Mouse (Mus musculus) hindbrain, embryonic 16.5 days (tissue): ENCODE measurements around the gene Tgif1. TPM values are rescaled to one million over a fixed set of nuclear protein-coding genes. Genes with fewer than 3 reads are reported as not detected.

Source experiments
- ATAC-seq: fragments of 200-750 bp; cut with Nextera tagmentation; 2 replicates; pipeline ENCODE4 v1.8.0; 2017; ENCODE audit warnings: moderate TSS enrichment, moderate library complexity
- H3K27ac ChIP-seq: fragments of 300-500 bp; sonication (generic); 2 replicates; pipeline ENCODE4 v1.5.1; 2014; ENCODE audit warnings: low read depth, mild to moderate bottlenecking, control low read depth, low read length, moderate library complexity
- H3K27me3 ChIP-seq: fragments of 300-500 bp; sonication (generic); replicated peaks from 2 replicates; pipeline ENCODE4 v1.6.1; 2014; ENCODE audit warnings: low read length; ENCODE audit not compliant: control insufficient read depth, insufficient read depth
- H3K36me3 ChIP-seq: fragments of 300-500 bp; sonication (generic); 2 replicates; pipeline ENCODE4 v1.6.1; 2014; ENCODE audit warnings: mild to moderate bottlenecking, low read length, moderate library complexity, mixed read lengths; ENCODE audit not compliant: control insufficient read depth, insufficient read depth
- H3K4me1 ChIP-seq: fragments of 300-500 bp; sonication (generic); 2 replicates; pipeline ENCODE4 v1.6.1; 2014; ENCODE audit warnings: low read depth, low read length; ENCODE audit not compliant: control insufficient read depth, insufficient read depth
- H3K4me2 ChIP-seq: fragments of 300-500 bp; sonication (generic); 2 replicates; pipeline ENCODE4 v1.6.1; 2014; ENCODE audit warnings: mild to moderate bottlenecking, low read length, control low read depth, moderate library complexity
- H3K4me3 ChIP-seq: fragments of 300-500 bp; sonication (generic); 2 replicates; pipeline ENCODE4 v1.5.1; 2014; ENCODE audit warnings: mild to moderate bottlenecking, low read length, control low read depth, moderate library complexity
- H3K9ac ChIP-seq: fragments of 300-500 bp; sonication (generic); 2 replicates; pipeline ENCODE4 v1.6.1; 2014; ENCODE audit warnings: low read depth, mild to moderate bottlenecking, control low read depth, low read length, moderate library complexity
- H3K9me3 ChIP-seq: fragments of 300-500 bp; sonication (generic); 2 replicates; pipeline ENCODE4 v1.6.1; 2014; ENCODE audit warnings: mild to moderate bottlenecking, low read length, moderate library complexity; ENCODE audit not compliant: control insufficient read depth
- WGBS: fragments of 180-500 bp; shearing (Covaris S2); extraction: QIAGEN DNeasy Blood & Tissue Kit; methylation state at CpG from one replicate; pipeline ENCODE4 v1.1.7; 2014; 5-methylcytosine and 5-hydroxymethylcytosine counted together
- polyA plus RNA-seq: library from polyadenylated mRNA; unstranded; fragments of >200 nt; fragmentation: Nextera tagmentation; extraction: Ambion mirVana; gene quantifications from 2 replicates; pipeline ENCODE4 v1.2.1, GENCODE M21; 2015

The Tgif1 gene
- polyA plus RNA-seq, 1 experiment from 2014 or later = 13.2 TPM

DNA sequence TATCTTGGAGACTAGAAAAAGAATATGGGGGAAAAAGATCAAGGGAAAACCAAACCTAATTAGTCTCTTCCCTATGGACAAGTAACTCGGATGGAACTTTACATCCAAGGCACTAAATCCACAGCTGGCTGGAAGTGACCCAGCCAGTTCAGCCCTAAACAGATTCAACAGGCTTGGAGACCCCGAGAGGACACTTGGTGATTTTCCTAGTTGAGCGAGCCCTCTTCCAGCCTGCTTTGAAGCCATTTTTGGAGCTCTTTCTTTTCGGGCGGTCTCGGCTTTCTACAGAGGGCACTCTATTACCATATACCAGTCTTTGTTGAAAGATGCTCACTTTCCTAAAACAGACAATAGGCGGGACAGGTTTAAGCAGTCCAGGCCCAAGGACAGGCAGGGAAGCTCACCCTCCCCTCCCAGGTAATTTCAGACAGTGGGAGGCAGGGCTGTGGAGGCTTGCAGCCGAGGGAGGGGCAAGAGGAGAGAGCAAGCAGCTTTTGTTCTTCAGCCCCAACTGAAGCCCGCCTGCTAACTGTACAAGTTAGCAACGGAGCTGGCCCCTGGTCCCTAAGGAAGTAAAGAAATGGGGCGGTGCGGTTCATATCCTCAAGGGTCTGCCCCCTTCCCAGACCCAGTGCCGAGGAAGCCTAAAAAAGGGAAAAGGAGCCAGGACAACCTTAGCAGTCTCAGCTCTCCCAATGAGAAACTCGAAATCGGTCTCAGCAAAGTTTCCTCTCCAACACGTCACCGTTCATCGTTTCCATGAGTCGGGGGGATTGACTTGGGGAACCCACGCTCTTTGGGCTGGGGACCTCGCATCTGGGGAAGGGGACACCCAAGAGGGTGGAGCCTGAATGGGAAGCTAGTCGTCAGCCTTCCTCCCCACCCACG is 4.6 kb downstream of the Tgif1 start:
- WGBS = under 1% methylated on average over 23 of the region's 23 CpGs
- ATAC-seq = peak; percentile 22; the same call in 1 of the 2 replicates
- H3K4me2 ChIP-seq = peak overlapping the region; percentile 97
- H3K27ac ChIP-seq = peak overlapping the region; percentile 70
- H3K4me3 ChIP-seq = peak overlapping the region; percentile 68
- H3K9me3 ChIP-seq = no peaks in the 10 kb centered on the region
- no peaks in the 10 kb centered on the region for H3K27me3 ChIP-seq
- H3K9ac ChIP-seq = peak overlapping the region; percentile 51
- no peaks in the 10 kb centered on the region for H3K36me3 ChIP-seq
- peaks cover 38% of the 10 kb centered on the region for H3K4me1 ChIP-seq

DNA sequence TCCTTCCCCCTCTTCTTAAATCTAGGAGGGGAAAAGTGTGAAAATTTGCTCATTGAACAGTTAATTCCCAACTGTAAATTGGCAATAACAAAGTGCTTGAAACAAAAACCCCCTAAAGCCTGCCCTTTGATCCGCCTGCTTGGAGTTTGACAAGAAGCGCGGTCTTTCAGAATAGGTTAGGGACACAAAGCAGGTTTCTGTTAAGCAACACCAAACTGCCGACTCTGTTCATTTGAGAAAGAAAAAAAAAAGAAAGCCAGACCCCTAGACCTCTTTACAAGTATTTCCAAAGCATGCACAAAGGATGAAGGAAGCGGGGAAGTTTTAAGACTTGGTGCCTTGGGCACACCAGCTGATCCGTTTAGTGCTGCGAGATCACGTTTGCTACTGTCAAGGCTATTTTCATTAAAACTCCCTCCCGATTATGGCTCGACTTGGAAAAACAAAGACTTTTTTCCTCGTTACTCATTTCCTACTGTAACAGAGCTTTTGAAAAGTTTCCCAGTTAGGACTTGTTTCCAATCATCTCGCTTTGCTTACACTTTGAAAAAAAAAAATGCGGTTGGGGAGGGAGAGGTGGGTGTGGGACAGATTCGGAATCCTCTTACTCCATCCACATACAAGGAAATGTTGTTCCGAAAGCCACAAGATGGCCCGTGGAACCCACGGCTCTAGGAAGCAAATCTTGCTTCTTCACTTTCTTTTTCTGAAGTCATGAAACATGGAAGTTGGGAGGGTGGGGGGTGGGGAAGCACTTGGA is 5.4 kb downstream of the Tgif1 start:
- Histone ChIP-seq H3K4me3 (peak overlapping the region; percentile 68), H3K4me1 (peaks cover 35% of the 10 kb centered on the region), H3K36me3 (no peaks in the 10 kb centered on the region), H3K4me2 (peak overlapping the region; percentile 97), H3K27ac (peak overlapping the region; percentile 70), H3K27me3 (no peaks in the 10 kb centered on the region), H3K9ac (no peak overlapping the region; the same call in 1 of the 2 replicates), H3K9me3 (no peaks in the 10 kb centered on the region)
- ATAC-seq = no peak
- under 1% methylated on average over 17 of the region's 17 CpGs for WGBS

DNA sequence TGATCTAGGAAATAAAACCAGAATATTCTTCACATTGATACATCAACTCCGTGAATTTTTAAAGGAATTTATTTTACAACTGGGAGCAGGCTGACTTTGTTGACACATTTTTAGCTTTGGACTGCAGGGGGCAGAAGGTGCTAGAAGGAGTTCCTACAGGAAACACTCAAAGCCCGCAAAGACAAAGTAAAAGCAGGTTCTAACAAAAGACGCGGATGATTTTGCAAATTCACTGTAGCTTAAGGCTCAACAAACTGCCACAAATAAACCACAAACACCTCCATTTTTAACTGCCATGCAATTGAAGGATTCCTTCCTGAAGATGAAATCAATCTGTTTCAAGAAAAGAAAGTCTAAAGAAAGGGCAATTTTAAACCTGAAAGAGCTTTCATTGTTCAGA is 6.3 kb downstream of the Tgif1 start:
- Histone ChIP-seq H3K4me2 (peak overlapping the region; percentile 18), H3K4me1 (peaks cover 28% of the 10 kb centered on the region), H3K9ac (no peak overlapping the region), H3K27ac (no peak overlapping the region), H3K27me3 (no peaks in the 10 kb centered on the region), H3K9me3 (no peaks in the 10 kb centered on the region), H3K36me3 (no peaks in the 10 kb centered on the region), H3K4me3 (no peak overlapping the region)
- ATAC-seq = no peak
- 3% methylated on average over 4 of the region's 4 CpGs for WGBS

DNA sequence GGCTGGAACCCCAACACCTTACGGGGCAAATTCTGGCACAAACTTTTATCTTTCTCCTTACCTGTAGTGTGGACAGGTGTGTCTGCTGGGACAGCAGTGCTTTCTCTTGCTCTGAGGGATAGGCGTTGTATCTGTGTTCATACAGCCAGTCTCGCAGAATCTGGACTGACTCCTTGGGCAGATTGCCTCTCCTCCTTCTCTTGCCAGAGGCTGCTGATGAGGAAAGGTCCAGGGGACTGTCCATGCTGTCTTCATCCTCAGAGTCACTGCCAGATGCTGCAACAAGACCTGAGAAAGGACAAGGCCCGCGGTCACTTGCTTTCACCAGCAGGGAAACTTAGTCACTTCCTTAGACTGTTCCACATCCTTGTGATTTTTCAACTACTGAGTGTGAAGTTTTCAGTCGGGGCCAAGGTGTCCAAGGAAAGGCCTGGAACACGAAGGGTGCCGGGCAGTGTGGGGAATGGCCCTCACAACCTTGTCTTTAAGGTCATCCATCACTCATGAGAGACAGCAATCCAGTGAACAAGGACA is 7.2 kb downstream of the Tgif1 start:
- Histone ChIP-seq H3K27me3 (no peaks in the 10 kb centered on the region), H3K4me2 (no peak overlapping the region), H3K9me3 (no peaks in the 10 kb centered on the region), H3K4me1 (peaks cover 20% of the 10 kb centered on the region), H3K27ac (no peak overlapping the region), H3K9ac (no peak overlapping the region), H3K4me3 (no peak overlapping the region), H3K36me3 (no peaks in the 10 kb centered on the region)
- no peak for ATAC-seq
- WGBS = 75% methylated on average over 8 of the region's 8 CpGs

DNA sequence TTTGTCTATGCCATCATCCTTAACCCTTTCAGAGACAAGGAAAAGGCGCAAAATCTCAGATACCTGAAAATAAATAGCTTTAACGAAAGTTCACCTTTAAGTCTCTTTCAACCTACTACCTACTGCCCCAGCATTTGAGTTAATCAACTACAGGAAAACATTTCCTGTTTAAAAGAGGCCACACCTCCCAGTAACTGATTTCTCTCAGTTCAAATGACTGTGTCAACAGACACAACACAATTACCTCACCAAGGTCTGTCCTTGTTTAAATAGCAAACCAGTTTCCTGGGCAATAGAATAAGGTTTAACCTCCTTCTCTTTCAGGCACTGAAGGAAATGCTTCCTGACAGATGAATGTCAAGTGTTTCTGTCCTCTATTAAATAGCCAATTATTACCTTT is 7.8 kb downstream of the Tgif1 start:
- no peak overlapping the region for H3K9ac ChIP-seq
- no peaks in the 10 kb centered on the region for H3K9me3 ChIP-seq
- H3K4me2 ChIP-seq = no peak overlapping the region
- H3K27me3 ChIP-seq = no peaks in the 10 kb centered on the region
- WGBS = 92% methylated on average over 2 of the region's 2 CpGs
- H3K36me3 ChIP-seq = no peaks in the 10 kb centered on the region
- H3K4me3 ChIP-seq = no peak overlapping the region
- no peak for ATAC-seq
- H3K4me1 ChIP-seq = peaks cover 14% of the 10 kb centered on the region
- no peak overlapping the region for H3K27ac ChIP-seq

DNA sequence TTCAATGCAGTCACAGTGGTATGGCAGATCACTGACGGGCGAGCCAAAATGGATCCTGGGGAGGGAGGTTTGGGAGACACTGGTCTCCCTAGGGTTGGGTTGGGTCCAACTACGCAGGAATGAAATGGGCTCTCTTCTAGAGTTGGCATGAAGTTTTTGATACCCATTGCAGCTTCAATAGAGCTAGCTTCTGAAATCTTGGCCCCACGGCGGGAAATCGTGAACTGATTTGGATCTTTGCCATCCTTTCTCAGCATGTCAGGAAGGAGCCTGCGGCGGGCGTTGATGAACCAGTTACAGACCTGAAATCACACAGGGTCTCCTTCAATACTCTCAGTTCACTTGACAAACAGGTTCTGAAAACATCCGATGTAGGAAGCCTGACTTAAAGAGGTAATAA is 8.4 kb downstream of the Tgif1 start:
- Histone ChIP-seq H3K4me2 (no peak overlapping the region), H3K27ac (no peak overlapping the region)
- peak; percentile 35; the same call in 1 of the 2 replicates for ATAC-seq

DNA sequence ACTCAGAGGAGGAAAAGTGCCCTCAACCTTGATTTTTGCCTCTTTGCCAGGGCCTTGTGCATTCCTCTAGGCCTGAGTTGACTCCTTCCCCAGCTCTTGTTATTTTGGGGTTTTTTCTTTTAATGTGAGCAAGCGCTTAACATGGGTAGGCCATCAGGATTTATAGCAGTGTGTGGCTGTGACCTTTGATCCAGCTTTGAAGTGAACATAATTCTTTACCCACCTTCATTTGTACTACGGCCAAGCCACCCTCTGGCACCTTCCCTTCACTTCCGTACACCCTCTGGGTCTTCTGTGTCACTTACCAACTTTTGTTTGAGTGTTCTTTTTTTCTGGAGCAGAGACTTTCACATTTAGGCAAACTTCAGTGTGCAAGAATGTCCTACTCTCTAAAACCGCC is 10.1 kb downstream of the Tgif1 start:
- no peaks in the 10 kb centered on the region for H3K36me3 ChIP-seq
- WGBS = 85% methylated on average over 4 of the region's 4 CpGs
- H3K4me1 ChIP-seq = no peaks in the 10 kb centered on the region
- H3K27me3 ChIP-seq = no peaks in the 10 kb centered on the region
- no peak for ATAC-seq
- no peak overlapping the region for H3K4me2 ChIP-seq
- H3K4me3 ChIP-seq = no peak overlapping the region
- H3K9me3 ChIP-seq = no peaks in the 10 kb centered on the region
- H3K27ac ChIP-seq = no peak overlapping the region
- no peak overlapping the region for H3K9ac ChIP-seq

More for the DNA sequence above, 8.4 kb downstream of the Tgif1 start:
- WGBS = 43% methylated on average over 10 of the region's 10 CpGs
- H3K27me3 ChIP-seq = no peaks in the 10 kb centered on the region
- peaks cover 8% of the 10 kb centered on the region; the same call in 1 of the 2 replicates for H3K4me1 ChIP-seq
- H3K36me3 ChIP-seq = no peaks in the 10 kb centered on the region
- no peak overlapping the region for H3K4me3 ChIP-seq
- H3K9me3 ChIP-seq = no peaks in the 10 kb centered on the region
- no peak overlapping the region for H3K9ac ChIP-seq

DNA sequence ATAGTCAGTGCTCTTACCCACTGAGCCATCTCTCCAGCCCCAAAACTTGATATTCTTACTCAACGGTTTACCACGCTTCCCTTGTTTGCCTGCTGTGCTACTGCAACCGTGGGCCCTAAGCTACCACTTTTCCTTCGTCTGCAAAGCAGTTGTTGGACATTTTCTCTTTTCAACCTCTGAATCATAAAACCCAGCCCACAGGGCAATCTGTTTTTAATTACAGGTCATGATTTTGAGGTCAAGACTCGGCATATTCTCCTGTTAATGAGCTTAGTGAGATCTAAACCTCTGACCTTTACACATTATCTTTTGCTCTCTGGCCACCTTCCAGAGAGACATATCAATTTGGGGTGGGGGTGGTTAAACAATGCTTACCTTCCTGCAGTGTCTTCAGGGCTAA is 14.8 kb downstream of the Tgif1 start:
- H3K27me3 ChIP-seq = no peaks in the 10 kb centered on the region
- H3K27ac ChIP-seq = no peak overlapping the region
- no peak overlapping the region for H3K4me2 ChIP-seq
- H3K4me3 ChIP-seq = no peak overlapping the region
- H3K4me1 ChIP-seq = peaks cover 11% of the 10 kb centered on the region
- 74% methylated on average over 5 of the region's 5 CpGs for WGBS
- no peaks in the 10 kb centered on the region for H3K36me3 ChIP-seq
- no peak overlapping the region for H3K9ac ChIP-seq
- no peaks in the 10 kb centered on the region for H3K9me3 ChIP-seq
- ATAC-seq = no peak

DNA sequence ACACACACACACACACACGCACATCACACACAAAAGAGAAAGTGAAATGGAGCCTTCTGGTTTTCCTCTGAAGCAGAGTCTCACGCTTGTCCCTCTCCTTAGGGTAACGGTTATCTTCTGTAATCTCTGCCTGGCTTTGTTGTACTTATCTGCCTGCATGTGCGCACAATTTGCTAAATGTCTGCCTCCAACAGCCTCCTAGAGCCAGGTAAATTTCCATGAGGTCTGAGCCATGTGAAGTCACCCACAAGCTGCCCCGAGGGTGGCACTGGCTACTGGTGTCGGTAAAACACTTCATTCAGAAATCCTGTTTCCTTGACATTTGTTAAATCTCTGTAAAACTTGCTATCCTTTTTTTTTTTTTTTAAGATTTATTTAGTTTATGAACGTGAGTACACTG is 15.3 kb downstream of the Tgif1 start:
- no peak overlapping the region for H3K4me2 ChIP-seq
- no peaks in the 10 kb centered on the region for H3K36me3 ChIP-seq
- no peak overlapping the region for H3K9ac ChIP-seq
- ATAC-seq = no peak
- peaks cover 11% of the 10 kb centered on the region for H3K4me1 ChIP-seq
- no peak overlapping the region for H3K4me3 ChIP-seq
- no peaks in the 10 kb centered on the region for H3K27me3 ChIP-seq
- 96% methylated on average over 7 of the region's 7 CpGs for WGBS
- no peaks in the 10 kb centered on the region for H3K9me3 ChIP-seq
- H3K27ac ChIP-seq = no peak overlapping the region
